Mouse (Mus musculus): ENCODE data around the gene Tbc1d15.
"Not testable (repeated sequence)": the region's sequence is repeated elsewhere in the genome, so short reads cannot be mapped to it uniquely, and the experiment has no call there.

Gene Tbc1d15

GRCm38 (mm10) chr10:115245488-115245887 is 5.8 kb downstream of the Tbc1d15 start:
- no peak for DNase-seq (ENCODE audit: low read depth, low spot score)

- DNase-seq (ENCODE audit: low read depth, low spot score) = no peak
Observed at GRCm38 (mm10) chr10:115241082-115241595, 10.1 kb downstream of the Tbc1d15 start.

GRCm38 (mm10) chr10:115237931-115238330 is 13.3 kb downstream of the Tbc1d15 start:
- DNase-seq (ENCODE audit: low read depth, low spot score) = no peak

- no peak for DNase-seq (ENCODE audit: low read depth, low spot score)
Observed at GRCm38 (mm10) chr10:115236733-115237132, 14.5 kb downstream of the Tbc1d15 start.

GRCm38 (mm10) chr10:115235501-115235900 is 15.8 kb downstream of the Tbc1d15 start:
- DNase-seq (ENCODE audit: low read depth, low spot score) = no peak

- no peak for DNase-seq (ENCODE audit: low read depth, low spot score)
Observed at GRCm38 (mm10) chr10:115233798-115234197, 17.5 kb downstream of the Tbc1d15 start.

GRCm38 (mm10) chr10:115232513-115232912 is 18.8 kb downstream of the Tbc1d15 start:
- no peak for DNase-seq (ENCODE audit: low read depth, low spot score)

GRCm38 (mm10) chr10:115229023-115229422 is 22.2 kb downstream of the Tbc1d15 start:
- no peak for DNase-seq (ENCODE audit: low read depth, low spot score)

GRCm38 (mm10) chr10:115226586-115226985 is 24.7 kb downstream of the Tbc1d15 start:
- DNase-seq (ENCODE audit: low read depth, low spot score) = no peak

GRCm38 (mm10) chr10:115223845-115224244 is 27.4 kb downstream of the Tbc1d15 start:
- no peak for DNase-seq (ENCODE audit: low read depth, low spot score)

- no peak for DNase-seq (ENCODE audit: low read depth, low spot score)
Observed at GRCm38 (mm10) chr10:115212916-115213580, 38.2 kb downstream of the Tbc1d15 start.

- DNase-seq (ENCODE audit: low read depth, low spot score) = no peak
Observed at GRCm38 (mm10) chr10:115205825-115206224, 45.4 kb downstream of the Tbc1d15 start.

- DNase-seq (ENCODE audit: low read depth, low spot score) = no peak
Observed at GRCm38 (mm10) chr10:115205284-115205683, 46.0 kb downstream of the Tbc1d15 start.

GRCm38 (mm10) chr10:115191214-115191613 is 60.1 kb downstream of the Tbc1d15 start:
- DNase-seq (ENCODE audit: low read depth, low spot score) = peak; percentile 28

- no peak for DNase-seq (ENCODE audit: low read depth, low spot score)
Observed at GRCm38 (mm10) chr10:115187390-115187789, 63.9 kb downstream of the Tbc1d15 start.

- DNase-seq (ENCODE audit: low read depth, low spot score) = peak; percentile 32
Observed at GRCm38 (mm10) chr10:115184697-115185096, 66.6 kb downstream of the Tbc1d15 start, which contains the start of gene Tph2. Gene Tph2, minus strand, starts transcription at chr10:115185022.

- no peak for DNase-seq (ENCODE audit: low read depth, low spot score)
Observed at GRCm38 (mm10) chr10:115181034-115181433, 70.2 kb downstream of the Tbc1d15 start.

GRCm38 (mm10) chr10:115178019-115178418 is 73.2 kb downstream of the Tbc1d15 start:
- DNase-seq (ENCODE audit: low read depth, low spot score) = not testable (repeated sequence)

GRCm38 (mm10) chr10:115175591-115175991 is 75.7 kb downstream of the Tbc1d15 start:
- no peak for DNase-seq (ENCODE audit: low read depth, low spot score)

GRCm38 (mm10) chr10:115173336-115173735 is 77.9 kb downstream of the Tbc1d15 start:
- DNase-seq (ENCODE audit: low read depth, low spot score) = no peak

- peak; percentile 44 for DNase-seq (ENCODE audit: low read depth, low spot score)
Observed at GRCm38 (mm10) chr10:115171351-115171818, 79.9 kb downstream of the Tbc1d15 start.

- DNase-seq (ENCODE audit: low read depth, low spot score) = no peak
Observed at GRCm38 (mm10) chr10:115170496-115171350, 80.5 kb downstream of the Tbc1d15 start.

Measured in retina, postnatal 7 days (tissue).